In genomic region chr6:122304355-122304754, GRCm38 (mm10) we compare ENCODE assay signal across 9 mouse cellular contexts. TPM values are rescaled to one million over a fixed set of nuclear protein-coding genes. Genes with fewer than 3 reads are reported as not detected.
DNase-seq lines count a peak whose midpoint lies in the region; ATAC-seq and TF ChIP-seq lines count a peak whose summit lies in the region.
"Had no signal": no experiment of that assay in that cellular context is flagged by ENCODE, and none has a peak within 500 bp of the region (broad histone marks: within the 10 kb centered on the region; RNA-seq: fewer than 3 reads in every experiment).

No protein-coding gene starts in this region.

- peak; percentile 77 for TF ChIP-seq CTCF in kidney, adult 2 months (conservative IDR thresholded peaks at IDR 0.05; ENCODE audit: insufficient read depth, insufficient read length, low read depth, low read length)
- peak; percentile 70 for TF ChIP-seq CTCF in bone marrow macrophage, adult 2 months (IDR thresholded peaks at IDR 0.05; ENCODE audit: low read depth, low read length)

- ATAC-seq in kidney, embryonic 14.5 days (ENCODE audit: low FRiP score, low TSS enrichment) = no peak
- ATAC-seq in liver, embryonic 13.5 days (ENCODE audit: low read depth) = no peak

- peak; percentile 75 for DNase-seq in kidney, adult 2 months
- peak; percentile 66 to 70 for DNase-seq in frontal cortex, postnatal 25 days (ENCODE audit: low spot score in 2 of 2)
- peak; percentile 92 for DNase-seq in kidney, postnatal 10 days
- peak; percentile 53 for DNase-seq in liver, embryonic 13.5 days
- DNase-seq in right cerebral cortex, adult 2 months (ENCODE audit: low spot score in 2 of 2) = peak; percentile 83 to 86
- peak; percentile 51 for DNase-seq in urinary bladder, adult 2 months (ENCODE audit: low spot score)

- H3K9ac ChIP-seq in kidney, embryonic 14.5 days (ENCODE audit: low read depth, low read length) = no peak overlapping the region
- H3K9ac ChIP-seq in liver, embryonic 13.5 days = no peak overlapping the region

- H3K4me3 ChIP-seq in kidney, adult 2 months (ENCODE audit: insufficient read depth, low read depth, low read length) = no peak overlapping the region
- H3K4me3 ChIP-seq in kidney, embryonic 14.5 days (ENCODE audit: low read length) = no peak overlapping the region
- H3K4me3 ChIP-seq in bone marrow macrophage, adult 2 months (ENCODE audit: insufficient read depth, low read length) = no peak overlapping the region
- H3K4me3 ChIP-seq in liver, embryonic 13.5 days (replicated peaks) = no peak overlapping the region
- H3K4me3 ChIP-seq: erythroblast, embryonic 14.5 days had no signal

- no peak for TF ChIP-seq POLR2A in kidney, adult 2 months (IDR thresholded peaks at IDR 0.05; ENCODE audit: low read depth, low read length)
- TF ChIP-seq POLR2A in bone marrow macrophage, adult 2 months (IDR thresholded peaks at IDR 0.05; ENCODE audit: borderline replicate concordance, low read depth, low read length) = no peak

- peaks cover under 1% of the 10 kb centered on the region; the same call in 1 of the 2 replicates for H3K4me1 ChIP-seq in kidney, adult 2 months (ENCODE audit: control insufficient read depth, insufficient read depth, low read length)
- peaks cover under 1% of the 10 kb centered on the region; the same call in 1 of the 2 replicates for H3K4me1 ChIP-seq in kidney, embryonic 14.5 days (ENCODE audit: control insufficient read depth, insufficient read depth, low read length)
- H3K4me1 ChIP-seq in bone marrow macrophage, adult 2 months (ENCODE audit: control insufficient read depth, insufficient read depth, low read length) = peaks cover 2% of the 10 kb centered on the region; the same call in 1 of the 2 replicates
- H3K4me1 ChIP-seq in liver, embryonic 13.5 days (replicated peaks) = peaks cover 5% of the 10 kb centered on the region; the same call in 1 of the 2 replicates

- whole genome bisulfite sequencing in kidney, adult 2 months = 27% methylated on average over 6 of the region's 6 CpGs
- 33% methylated on average over 6 of the region's 6 CpGs for WGBS in kidney, embryonic 14.5 days
- WGBS in liver, embryonic 13.5 days (ENCODE audit: insufficient replicate concordance) = 20% methylated on average over 6 of the region's 6 CpGs

- no peaks in the 10 kb centered on the region for H3K9me3 ChIP-seq in kidney, embryonic 14.5 days (ENCODE audit: control insufficient read depth, low read length)
- H3K9me3 ChIP-seq in liver, embryonic 13.5 days (replicated peaks) = no peaks in the 10 kb centered on the region

- H3K4me2 ChIP-seq in kidney, embryonic 14.5 days (replicated peaks; ENCODE audit: low read depth, low read length) = no peak overlapping the region
- H3K4me2 ChIP-seq in liver, embryonic 13.5 days = no peak overlapping the region

- no peak overlapping the region for H3K27ac ChIP-seq in kidney, adult 2 months (ENCODE audit: insufficient read depth, low read depth, low read length)
- H3K27ac ChIP-seq in kidney, embryonic 14.5 days (ENCODE audit: low read depth, low read length) = no peak overlapping the region
- no peak overlapping the region for H3K27ac ChIP-seq in bone marrow macrophage, adult 2 months (ENCODE audit: insufficient read depth, low read depth, low read length)
- no peak overlapping the region for H3K27ac ChIP-seq in liver, embryonic 13.5 days

- H3K27me3 ChIP-seq in kidney, adult 2 months (replicated peaks; ENCODE audit: control insufficient read depth, insufficient read depth, low read length) = no peaks in the 10 kb centered on the region
- H3K27me3 ChIP-seq in kidney, embryonic 14.5 days (ENCODE audit: control insufficient read depth, insufficient read depth, low read length) = no peaks in the 10 kb centered on the region
- H3K27me3 ChIP-seq in liver, embryonic 13.5 days = no peaks in the 10 kb centered on the region

- H3K36me3 ChIP-seq in kidney, adult 2 months (ENCODE audit: control insufficient read depth, insufficient read depth, low read length) = no peaks in the 10 kb centered on the region
- H3K36me3 ChIP-seq in kidney, embryonic 14.5 days (ENCODE audit: control insufficient read depth, insufficient read depth, low read length) = no peaks in the 10 kb centered on the region
- H3K36me3 ChIP-seq in liver, embryonic 13.5 days = no peaks in the 10 kb centered on the region

RNA-seq across cellular contexts. Expression of gene M6pr, which starts 4.2 kb away (rescaled TPM):
- 94.4 and 107 TPM in 2 replicates for polyA plus RNA-seq in kidney, adult 2 months (2012; rRNA removed)
- polyA plus RNA-seq in kidney, embryonic 14.5 days (2014; fragmentation: Nextera tagmentation; extraction: Ambion mirVana) = 67.7 and 110 TPM in 2 replicates
- polyA plus RNA-seq in bone marrow macrophage, adult 2 months (2012; ENCODE audit: insufficient read depth, insufficient read length, missing spikeins) = 229 and 236 TPM in 2 replicates
- polyA plus RNA-seq in liver, embryonic 13.5 days (2015; fragmentation: Nextera tagmentation; extraction: Ambion mirVana) = 105 and 116 TPM in 2 replicates
- polyA plus RNA-seq in urinary bladder, adult 2 months (2012; rRNA removed) = 115 and 117 TPM in 2 replicates

RNA-seq across cellular contexts. Expression of gene Klrg1, which starts 21.7 kb away (rescaled TPM):
- 0.08 TPM in 1 of 2 replicates, not detected in the other for polyA plus RNA-seq in kidney, adult 2 months (2012; rRNA removed)
- not detected in 2 replicates for polyA plus RNA-seq in kidney, embryonic 14.5 days (2014; fragmentation: Nextera tagmentation; extraction: Ambion mirVana)
- not detected in 2 replicates for polyA plus RNA-seq in bone marrow macrophage, adult 2 months (2012; ENCODE audit: insufficient read depth, insufficient read length, missing spikeins)
- polyA plus RNA-seq in liver, embryonic 13.5 days (2015; fragmentation: Nextera tagmentation; extraction: Ambion mirVana) = not detected in 2 replicates
- polyA plus RNA-seq in urinary bladder, adult 2 months (2012; rRNA removed) = 0.57 and 0.59 TPM in 2 replicates
- polyA plus RNA-seq: erythroblast, embryonic 14.5 days had no signal

RNA-seq across cellular contexts. Expression of gene Phc1, which starts 36.0 kb away (rescaled TPM):
- 27.4 and 39.1 TPM in 2 replicates for polyA plus RNA-seq in kidney, adult 2 months (2012; rRNA removed)
- polyA plus RNA-seq in kidney, embryonic 14.5 days (2014; fragmentation: Nextera tagmentation; extraction: Ambion mirVana) = 22.4 and 29.4 TPM in 2 replicates
- 10.2 and 11.2 TPM in 2 replicates for polyA plus RNA-seq in bone marrow macrophage, adult 2 months (2012; ENCODE audit: insufficient read depth, insufficient read length, missing spikeins)
- polyA plus RNA-seq in liver, embryonic 13.5 days (2015; fragmentation: Nextera tagmentation; extraction: Ambion mirVana) = 2.1 and 2.2 TPM in 2 replicates
- 8.6 and 14.8 TPM in 2 replicates for polyA plus RNA-seq in urinary bladder, adult 2 months (2012; rRNA removed)
